Mouse (Mus musculus) ES-CJ7 (cell line): ENCODE data around the gene Stk39.
A peak's percentile ranks its signal among the peaks of the same experiment; 100 is the strongest.

Experiments used
- DNase-seq: peaks from one replicate; pipeline ENCODE4 v3.0.0; 2011; ENCODE audit warnings: low read depth, low spot score

The Stk39 gene

GRCm38 (mm10) chr2:68458115-68458514, 14.0 kb downstream of the Stk39 start:
- no peak for DNase-seq

- DNase-seq = no peak
These were observed 14.5 kb downstream of the Stk39 start for GRCm38 (mm10) chr2:68457455-68458032.

GRCm38 (mm10) chr2:68456899-68457298, 15.2 kb downstream of the Stk39 start:
- DNase-seq = no peak

- no peak for DNase-seq
These were observed 19.7 kb downstream of the Stk39 start for GRCm38 (mm10) chr2:68452379-68452778.

- DNase-seq = no peak
These were observed 24.0 kb downstream of the Stk39 start for GRCm38 (mm10) chr2:68448035-68448434.

- DNase-seq = no peak
These were observed 28.9 kb downstream of the Stk39 start for GRCm38 (mm10) chr2:68443141-68443540.

GRCm38 (mm10) chr2:68442113-68442717, 29.9 kb downstream of the Stk39 start:
- DNase-seq = no peak

- DNase-seq = no peak
These were observed 32.5 kb downstream of the Stk39 start for GRCm38 (mm10) chr2:68439614-68440013.

- no peak for DNase-seq
These were observed 34.1 kb downstream of the Stk39 start for GRCm38 (mm10) chr2:68437920-68438319.

GRCm38 (mm10) chr2:68437216-68437615, 34.9 kb downstream of the Stk39 start:
- DNase-seq = no peak

GRCm38 (mm10) chr2:68436305-68436704, 35.8 kb downstream of the Stk39 start:
- no peak for DNase-seq

- no peak for DNase-seq
These were observed 36.4 kb downstream of the Stk39 start for GRCm38 (mm10) chr2:68435494-68436255.

GRCm38 (mm10) chr2:68434997-68435396, 37.1 kb downstream of the Stk39 start:
- peak; percentile 9 for DNase-seq

GRCm38 (mm10) chr2:68434576-68434975, 37.5 kb downstream of the Stk39 start:
- DNase-seq = no peak

- no peak for DNase-seq
These were observed 38.2 kb downstream of the Stk39 start for GRCm38 (mm10) chr2:68433736-68434312.

GRCm38 (mm10) chr2:68432834-68433233, 39.2 kb downstream of the Stk39 start:
- no peak for DNase-seq

GRCm38 (mm10) chr2:68431024-68431962, 40.8 kb downstream of the Stk39 start:
- no peak for DNase-seq

- peak; percentile 12 for DNase-seq
These were observed 41.6 kb downstream of the Stk39 start for GRCm38 (mm10) chr2:68430493-68430892.

GRCm38 (mm10) chr2:68429436-68429835, 42.6 kb downstream of the Stk39 start:
- DNase-seq = no peak

GRCm38 (mm10) chr2:68426977-68427577, 45.0 kb downstream of the Stk39 start:
- no peak for DNase-seq

GRCm38 (mm10) chr2:68426074-68426473, 46.0 kb downstream of the Stk39 start:
- DNase-seq = no peak
